Mouse (Mus musculus) embryonic facial prominence, embryonic 10.5 days (tissue): ENCODE results near the gene Scnm1. TPM values are rescaled to one million over a fixed set of nuclear protein-coding genes. Genes with fewer than 3 reads are reported as not detected.
A peak's percentile ranks its signal among the peaks of the same experiment; 100 is the strongest.
"Not testable (repeated sequence)": the region's sequence is repeated elsewhere in the genome, so short reads cannot be mapped to it uniquely, and the experiment has no call there.

Experiments used
- DNase-seq: peaks from one replicate; pipeline ENCODE4 v3.0.0-alpha.2; 2017; ENCODE audit warnings: low spot score
- H3K27ac ChIP-seq: fragments of 300-500 bp; sonication (generic); replicated peaks from 2 replicates; pipeline ENCODE4 v1.5.1; 2016; ENCODE audit warnings: mild to moderate bottlenecking
- H3K27me3 ChIP-seq: fragments of 300-500 bp; sonication (generic); replicated peaks from 2 replicates; pipeline ENCODE4 v1.6.1; 2016; ENCODE audit warnings: low read depth, mild to moderate bottlenecking; ENCODE audit not compliant: poor library complexity, severe bottlenecking
- H3K36me3 ChIP-seq: fragments of 300-500 bp; sonication (generic); replicated peaks from 2 replicates; pipeline ENCODE4 v1.6.1; 2016; ENCODE audit warnings: mild to moderate bottlenecking, moderate library complexity
- H3K4me1 ChIP-seq: fragments of 300-500 bp; sonication (generic); 2 replicates; pipeline ENCODE4 v1.6.1; 2016
- H3K4me3 ChIP-seq: fragments of 300-500 bp; sonication (generic); 2 replicates; pipeline ENCODE4 v1.5.1; 2016; ENCODE audit warnings: mild to moderate bottlenecking, moderate library complexity
- H3K9me3 ChIP-seq: fragments of 300-500 bp; sonication (generic); 2 replicates; pipeline ENCODE4 v1.6.1; 2016; ENCODE audit warnings: mild to moderate bottlenecking
- WGBS: fragments of 180-500 bp; shearing (Covaris S2); methylation state at CpG from one replicate; pipeline ENCODE4 v1.1.7; 2016; 5-methylcytosine and 5-hydroxymethylcytosine counted together
- polyA plus RNA-seq: library from polyadenylated mRNA; unstranded; fragments of >200 nt; fragmentation: Nextera tagmentation; extraction: Ambion mirVana; gene quantifications from 2 replicates; pipeline ENCODE4 v1.2.1, GENCODE M21; 2016

The Scnm1 gene
- polyA plus RNA-seq, 1 experiment from 2014 or later, result 81.0 TPM

DNA sequence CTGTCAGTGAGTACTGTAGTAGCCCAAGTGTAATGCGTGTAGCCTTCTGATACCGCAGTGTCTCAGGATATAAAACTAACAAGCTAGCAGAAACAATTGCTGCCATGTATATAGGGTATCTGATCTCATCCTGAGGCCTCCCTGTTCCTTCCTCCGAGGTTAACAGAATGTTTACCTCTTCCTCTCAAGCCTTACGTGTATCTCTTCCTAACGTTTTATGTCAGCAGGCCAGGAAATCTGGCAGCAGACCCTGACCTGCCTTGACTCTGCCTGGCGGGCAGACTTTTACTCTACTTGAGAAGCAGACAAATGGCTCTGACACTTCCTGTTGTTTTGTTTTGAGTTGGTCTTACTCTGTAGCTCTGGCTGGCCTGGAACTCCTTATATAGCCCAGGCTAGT lies 12.2 kb downstream of the Scnm1 start:
- H3K4me1 ChIP-seq, result no peaks in the 10 kb centered on the region
- H3K27ac ChIP-seq, result no peak overlapping the region
- H3K36me3 ChIP-seq, result peaks cover 75% of the 10 kb centered on the region
- no peaks in the 10 kb centered on the region for H3K27me3 ChIP-seq
- 86% methylated on average over 6 of the region's 6 CpGs for WGBS
- H3K9me3 ChIP-seq, result no peaks in the 10 kb centered on the region
- no peak for DNase-seq
- H3K4me3 ChIP-seq, result no peak overlapping the region

DNA sequence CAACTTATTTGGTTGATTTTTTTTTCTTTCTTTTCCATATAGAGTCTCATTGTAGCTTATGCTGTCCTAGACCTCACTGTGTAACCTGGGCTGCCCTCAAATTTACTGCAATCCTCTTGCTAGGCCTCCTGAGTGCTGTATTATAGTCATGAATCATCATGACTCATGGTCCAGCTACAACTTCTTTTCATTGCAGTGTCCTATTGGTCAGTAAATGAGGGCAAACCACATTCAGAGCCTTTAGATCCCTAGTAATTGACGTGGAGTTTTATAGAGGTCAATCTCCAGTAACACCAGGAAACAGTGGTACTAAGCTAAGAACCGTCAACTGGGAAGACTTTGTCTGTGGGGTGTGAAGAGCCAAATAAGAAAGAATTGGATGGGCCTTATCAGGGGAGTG lies 16.1 kb downstream of the Scnm1 start:
- Histone ChIP-seq H3K27me3 (no peaks in the 10 kb centered on the region), H3K9me3 (no peaks in the 10 kb centered on the region), H3K4me3 (no peak overlapping the region), H3K4me1 (no peaks in the 10 kb centered on the region; the same call in 1 of the 2 replicates), H3K36me3 (peaks cover 90% of the 10 kb centered on the region), H3K27ac (no peak overlapping the region)
- DNase-seq, result no peak
- WGBS, result 93% methylated on average over 2 of the region's 2 CpGs

GRCm38 (mm10) chr3:95112760-95113159 lies 21.1 kb downstream of the Scnm1 start:
- Histone ChIP-seq H3K27me3 (no peaks in the 10 kb centered on the region), H3K4me3 (peak overlapping the region; percentile 89), H3K36me3 (peaks cover 40% of the 10 kb centered on the region), H3K9me3 (no peaks in the 10 kb centered on the region), H3K4me1 (peaks cover 12% of the 10 kb centered on the region), H3K27ac (no peak overlapping the region)
- no peak for DNase-seq
- WGBS, result 86% methylated on average over 1 of the region's 1 CpGs

- WGBS, result 1% methylated on average over 54 of the region's 54 CpGs
- Histone ChIP-seq H3K27ac (peak within 1 kb of the TSS; percentile 98), H3K9me3 (no peaks in the 10 kb centered on the region), H3K36me3 (peaks cover 24% of the 10 kb centered on the region), H3K4me1 (peaks cover 12% of the 10 kb centered on the region), H3K4me3 (peak within 1 kb of the TSS; percentile 89), H3K27me3 (no peaks in the 10 kb centered on the region)
- DNase-seq, result peak; percentile 93
Observed at GRCm38 (mm10) chr3:95110911-95111726, 22.7 kb downstream of the Scnm1 start, which contains the start of gene Vps72. Gene Vps72, plus strand, starts transcription at chr3:95111022.

DNA sequence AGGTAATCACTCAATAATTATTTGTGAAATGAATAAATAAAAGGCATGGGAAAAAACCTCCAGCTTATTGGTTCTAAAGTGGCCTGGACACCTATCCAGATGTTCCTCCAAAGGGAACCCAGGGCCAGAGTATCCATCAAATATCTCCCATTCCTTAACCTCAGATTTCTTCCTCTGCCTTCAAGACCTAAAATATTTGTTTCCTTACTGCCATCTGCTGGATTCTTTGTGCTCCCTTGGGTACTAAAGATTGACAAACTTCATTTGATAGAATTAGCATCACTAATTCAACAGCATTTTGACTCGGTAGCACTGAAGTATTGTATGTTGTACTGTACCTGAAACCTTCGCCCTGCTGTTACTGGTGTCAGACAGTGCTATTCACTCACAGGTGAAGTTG lies 25.9 kb downstream of the Scnm1 start:
- 69% methylated on average over 2 of the region's 2 CpGs for WGBS
- H3K27me3 ChIP-seq, result no peaks in the 10 kb centered on the region
- H3K36me3 ChIP-seq, result peaks cover 9% of the 10 kb centered on the region
- H3K9me3 ChIP-seq, result no peaks in the 10 kb centered on the region
- no peak overlapping the region for H3K27ac ChIP-seq
- no peak overlapping the region for H3K4me3 ChIP-seq
- no peak for DNase-seq
- peaks cover 24% of the 10 kb centered on the region for H3K4me1 ChIP-seq

DNA sequence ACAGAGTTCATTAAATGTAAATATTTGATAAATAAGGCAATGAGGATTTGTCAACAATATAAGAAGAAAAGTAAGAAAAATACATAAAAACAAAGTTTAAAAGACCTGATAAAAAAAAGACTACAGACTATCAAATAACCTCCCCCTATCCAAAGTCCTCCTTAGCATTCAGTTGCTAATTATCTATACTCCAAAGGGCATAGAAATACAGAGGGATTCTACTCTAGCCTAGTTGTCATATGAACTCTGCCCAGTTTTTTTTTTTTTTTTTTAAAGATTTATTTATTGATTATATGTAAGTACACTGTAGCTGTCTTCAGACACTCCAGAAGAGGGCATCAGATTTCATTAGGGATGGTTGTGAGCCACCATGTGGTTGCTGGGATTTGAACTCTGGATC lies 26.5 kb downstream of the Scnm1 start:
- Histone ChIP-seq H3K36me3 (peaks cover 14% of the 10 kb centered on the region), H3K27ac (peak overlapping the region; percentile 89; the same call in 1 of the 2 replicates), H3K4me3 (peak overlapping the region; percentile 91), H3K4me1 (peaks cover 20% of the 10 kb centered on the region)
- H3K27me3 ChIP-seq, DNase-seq, H3K9me3 ChIP-seq: not testable (repeated sequence)

DNA sequence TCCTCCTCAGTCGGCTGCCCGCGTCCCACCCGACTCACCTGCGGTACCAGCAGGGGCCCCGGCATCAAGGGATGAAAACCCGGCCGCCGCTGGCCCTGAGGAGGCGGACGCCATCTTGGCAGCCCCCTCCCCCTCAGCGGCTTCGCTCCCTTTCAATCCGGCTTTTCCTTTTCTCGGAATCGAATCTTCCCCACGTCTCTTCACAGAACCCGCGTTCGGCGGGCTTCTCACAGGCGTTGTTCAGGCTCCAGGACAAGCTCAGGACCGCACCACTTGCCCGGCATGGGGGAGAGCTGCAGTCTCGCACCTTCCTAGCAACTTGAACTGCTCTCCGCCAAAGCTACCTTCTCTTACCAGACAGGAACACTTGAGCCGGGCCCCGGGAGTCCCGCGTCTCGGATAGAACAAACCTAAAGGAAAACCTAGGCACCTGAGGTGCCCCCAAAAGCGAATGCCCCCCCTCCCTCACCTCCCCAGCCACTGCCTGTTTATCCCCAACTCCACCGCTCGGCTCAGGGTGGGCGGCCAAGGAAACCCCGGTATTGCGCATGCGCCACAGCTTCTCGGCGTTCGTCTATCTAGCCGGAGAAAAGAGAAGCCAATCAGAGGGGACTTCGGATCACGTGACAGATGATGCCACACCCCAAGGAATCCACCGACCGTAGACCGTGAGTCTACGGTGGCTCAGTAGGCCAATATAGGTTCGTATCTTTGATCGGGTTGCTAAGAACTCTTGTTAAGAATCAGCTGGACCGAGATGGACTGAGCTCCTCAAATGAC lies 27.3 kb downstream of the Scnm1 start, which contains the start of gene Pip5k1a:
TSS of gene Pip5k1a (minus strand) at position 593 of the 780 bp plus-strand sequence.
- peak; percentile 98 for DNase-seq
- no peaks in the 10 kb centered on the region for H3K9me3 ChIP-seq
- WGBS, result under 1% methylated on average over 51 of the region's 51 CpGs
- H3K36me3 ChIP-seq, result peaks cover 20% of the 10 kb centered on the region
- peak within 1 kb of the TSS; percentile 91 for H3K4me3 ChIP-seq
- peaks cover 14% of the 10 kb centered on the region for H3K4me1 ChIP-seq
- H3K27ac ChIP-seq, result peak within 1 kb of the TSS; percentile 89
- H3K27me3 ChIP-seq, result no peaks in the 10 kb centered on the region

- Histone ChIP-seq H3K36me3 (peaks cover 28% of the 10 kb centered on the region), H3K4me3 (peak overlapping the region; percentile 91), H3K9me3 (no peaks in the 10 kb centered on the region), H3K27me3 (no peaks in the 10 kb centered on the region), H3K4me1 (peaks cover 14% of the 10 kb centered on the region), H3K27ac (peak overlapping the region; percentile 89)
- DNase-seq, result no peak
- under 1% methylated on average over 16 of the region's 16 CpGs for WGBS
Observed at GRCm38 (mm10) chr3:95105586-95106337, 28.0 kb downstream of the Scnm1 start.

DNA sequence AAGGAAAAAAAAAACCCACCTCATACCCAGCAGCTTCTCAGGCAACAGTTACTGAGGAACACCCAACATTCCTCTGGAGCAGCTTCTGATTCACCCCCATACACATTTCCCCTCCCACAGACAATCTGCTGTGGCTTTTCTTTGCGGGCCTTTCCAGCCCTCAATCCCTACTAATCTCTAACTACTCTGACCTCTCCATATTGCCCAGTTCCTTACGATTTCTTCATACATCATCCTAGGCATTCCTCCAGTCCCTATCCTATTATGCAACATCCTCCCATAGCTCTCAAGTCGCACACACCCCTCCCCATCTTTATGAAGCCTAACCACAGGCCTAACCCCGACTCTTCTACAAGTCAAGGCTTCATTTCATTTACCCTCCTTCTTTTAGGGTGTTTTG lies 28.7 kb downstream of the Scnm1 start:
- peaks cover 14% of the 10 kb centered on the region for H3K4me1 ChIP-seq
- no peak for DNase-seq
- H3K4me3 ChIP-seq, result peak overlapping the region; percentile 91
- H3K36me3 ChIP-seq, result peaks cover 30% of the 10 kb centered on the region
- H3K27me3 ChIP-seq, result no peaks in the 10 kb centered on the region
- no peaks in the 10 kb centered on the region for H3K9me3 ChIP-seq
- 77% methylated on average over 4 of the region's 4 CpGs for WGBS
- no peak overlapping the region for H3K27ac ChIP-seq

DNA sequence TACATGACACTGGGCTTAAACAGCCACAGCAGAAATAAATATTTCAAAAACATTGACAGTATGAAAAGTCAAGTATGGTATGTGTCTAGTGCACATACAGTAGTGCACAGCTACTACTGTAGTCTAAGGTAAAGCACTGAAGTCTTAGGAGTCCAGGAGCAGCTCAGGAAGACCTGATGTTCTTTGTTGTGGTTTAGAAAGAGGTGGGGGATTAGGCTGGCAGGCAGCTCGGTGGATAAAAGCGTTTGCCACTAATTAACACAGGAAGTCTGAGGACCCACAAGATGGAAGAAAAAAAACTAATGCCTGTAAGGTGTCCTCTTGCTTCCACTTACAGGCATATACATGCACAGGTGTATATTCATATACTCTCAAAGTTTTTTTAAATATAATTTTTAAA lies 33.0 kb downstream of the Scnm1 start:
- Histone ChIP-seq H3K9me3 (no peaks in the 10 kb centered on the region), H3K27me3 (no peaks in the 10 kb centered on the region), H3K36me3 (peaks cover 60% of the 10 kb centered on the region), H3K4me1 (peaks cover 12% of the 10 kb centered on the region), H3K4me3 (no peak overlapping the region), H3K27ac (no peak overlapping the region)
- DNase-seq, result no peak
- 45% methylated on average over 2 of the region's 2 CpGs for WGBS

GRCm38 (mm10) chr3:95088071-95088470 lies 45.7 kb downstream of the Scnm1 start:
- Histone ChIP-seq H3K4me3 (no peak overlapping the region), H3K36me3 (peaks cover 30% of the 10 kb centered on the region), H3K27me3 (no peaks in the 10 kb centered on the region), H3K4me1 (no peaks in the 10 kb centered on the region), H3K27ac (no peak overlapping the region), H3K9me3 (no peaks in the 10 kb centered on the region)
- WGBS, result 98% methylated on average over 1 of the region's 1 CpGs
- no peak for DNase-seq
